18 mouse cellular contexts compared by ENCODE assay signal in genomic region chr6:123292751-123293400, GRCm38 (mm10). TPM values are rescaled to one million over a fixed set of nuclear protein-coding genes. Genes with fewer than 3 reads are reported as not detected.
A peak's percentile ranks its signal among the peaks of the same experiment; 100 is the strongest.
DNase-seq lines count a peak whose midpoint lies in the region; ATAC-seq and TF ChIP-seq lines count a peak whose summit lies in the region.
"Had no signal": no experiment of that assay in that cellular context is flagged by ENCODE, and none has a peak within 500 bp of the region (broad histone marks: within the 10 kb centered on the region; RNA-seq: fewer than 3 reads in every experiment).

No protein-coding gene starts in this region.

- no peak overlapping the region for H3K9ac ChIP-seq in intestine, embryonic 15.5 days
- no peak overlapping the region for H3K9ac ChIP-seq in intestine, postnatal 0 days (ENCODE audit: low read depth, low read length)
- H3K9ac ChIP-seq in intestine, embryonic 16.5 days (ENCODE audit: low read depth, low read length), result no peak overlapping the region
- H3K9ac ChIP-seq: embryonic facial prominence, embryonic 15.5 days; heart, embryonic 15.5 days; hindbrain, embryonic 14.5 days; limb, embryonic 12.5 days had no signal

- peak; percentile 69; the same call in 1 of the 2 replicates for ATAC-seq in intestine, embryonic 15.5 days
- ATAC-seq in intestine, postnatal 0 days, result no peak
- peak; percentile 91 for ATAC-seq in intestine, embryonic 16.5 days
- ATAC-seq in inflammation-experienced regulatory T-cells, adult 6 months, result no peak
- ATAC-seq: forebrain, embryonic 16.5 days had no signal

- 98% methylated on average over 1 of the region's 1 CpGs for WGBS in intestine, embryonic 15.5 days
- WGBS in intestine, postnatal 0 days, result 98% methylated on average over 1 of the region's 1 CpGs
- 98% methylated on average over 1 of the region's 1 CpGs for WGBS in intestine, embryonic 16.5 days

- no peaks in the 10 kb centered on the region for H3K36me3 ChIP-seq in intestine, embryonic 15.5 days
- no peaks in the 10 kb centered on the region for H3K36me3 ChIP-seq in intestine, postnatal 0 days (ENCODE audit: control insufficient read depth, insufficient read depth)
- H3K36me3 ChIP-seq in intestine, embryonic 16.5 days (ENCODE audit: control insufficient read depth, insufficient read depth, low read length), result no peaks in the 10 kb centered on the region
- H3K36me3 ChIP-seq: embryonic facial prominence, embryonic 15.5 days; heart, embryonic 15.5 days; limb, embryonic 12.5 days had no signal

- H3K4me2 ChIP-seq in intestine, embryonic 15.5 days (replicated peaks), result no peak overlapping the region
- H3K4me2 ChIP-seq in intestine, postnatal 0 days (replicated peaks; ENCODE audit: low read depth), result no peak overlapping the region
- no peak overlapping the region for H3K4me2 ChIP-seq in intestine, embryonic 16.5 days (ENCODE audit: low read depth, low read length)
- H3K4me2 ChIP-seq: embryonic facial prominence, embryonic 15.5 days; heart, embryonic 15.5 days; hindbrain, embryonic 14.5 days; limb, embryonic 12.5 days had no signal

- no peak overlapping the region for H3K4me3 ChIP-seq in intestine, embryonic 15.5 days (replicated peaks)
- H3K4me3 ChIP-seq in intestine, postnatal 0 days (ENCODE audit: low read depth, low read length), result no peak overlapping the region
- H3K4me3 ChIP-seq in intestine, embryonic 16.5 days (ENCODE audit: low read length), result no peak overlapping the region
- H3K4me3 ChIP-seq: embryonic facial prominence, embryonic 15.5 days; heart, embryonic 15.5 days; limb, embryonic 12.5 days had no signal

- DNase-seq in MEL-GATA-1-ER (ENCODE audit: extremely low read depth, low read depth), result peak; percentile 81
- DNase-seq in skeletal muscle tissue, adult 2 months (ENCODE audit: low read depth, low spot score), result peak; percentile 6
- DNase-seq in kidney, adult 18-20 months, result no peak
- DNase-seq in testis, postnatal 14 days (ENCODE audit: low spot score), result no peak
- DNase-seq: B cell, adult 2 months; cerebellum, postnatal 36 days; gastrocnemius, postnatal 14 days; thymus, postnatal 36 days had no signal

- no peaks in the 10 kb centered on the region for H3K27me3 ChIP-seq in intestine, embryonic 15.5 days (replicated peaks)
- H3K27me3 ChIP-seq in intestine, postnatal 0 days (replicated peaks; ENCODE audit: control insufficient read depth, insufficient read depth, low read length), result no peaks in the 10 kb centered on the region
- H3K27me3 ChIP-seq in intestine, embryonic 16.5 days (replicated peaks; ENCODE audit: control insufficient read depth, insufficient read depth, low read length), result no peaks in the 10 kb centered on the region
- H3K27me3 ChIP-seq: embryonic facial prominence, embryonic 15.5 days; heart, embryonic 15.5 days; limb, embryonic 12.5 days had no signal

- H3K27ac ChIP-seq in intestine, embryonic 15.5 days, result no peak overlapping the region
- H3K27ac ChIP-seq in intestine, postnatal 0 days (ENCODE audit: low read depth, low read length), result no peak overlapping the region
- H3K27ac ChIP-seq in intestine, embryonic 16.5 days (ENCODE audit: low read length), result no peak overlapping the region
- H3K27ac ChIP-seq: embryonic facial prominence, embryonic 15.5 days; heart, embryonic 15.5 days; hindbrain, embryonic 14.5 days; kidney, postnatal 0 days; limb, embryonic 12.5 days had no signal

- H3K9me3 ChIP-seq in intestine, embryonic 15.5 days, result no peaks in the 10 kb centered on the region
- no peaks in the 10 kb centered on the region for H3K9me3 ChIP-seq in intestine, postnatal 0 days (ENCODE audit: control insufficient read depth)
- H3K9me3 ChIP-seq in intestine, embryonic 16.5 days (ENCODE audit: control insufficient read depth, low read length), result no peaks in the 10 kb centered on the region
- H3K9me3 ChIP-seq: embryonic facial prominence, embryonic 15.5 days; heart, embryonic 15.5 days; limb, embryonic 12.5 days had no signal

- no peak for TF ChIP-seq CTCF in intestine, postnatal 0 days (IDR thresholded peaks at IDR 0.05; ENCODE audit: low read depth)

- no peaks in the 10 kb centered on the region for H3K4me1 ChIP-seq in intestine, embryonic 15.5 days (replicated peaks)
- no peaks in the 10 kb centered on the region for H3K4me1 ChIP-seq in intestine, postnatal 0 days (replicated peaks; ENCODE audit: control insufficient read depth, insufficient read depth, low read length)
- no peaks in the 10 kb centered on the region for H3K4me1 ChIP-seq in intestine, embryonic 16.5 days (ENCODE audit: control insufficient read depth, insufficient read depth, low read length)
- H3K4me1 ChIP-seq: embryonic facial prominence, embryonic 15.5 days; heart, embryonic 15.5 days; limb, embryonic 12.5 days had no signal

RNA-seq across cellular contexts. Expression of gene Clec4e, which starts 3.2 kb away (rescaled TPM):
- polyA plus RNA-seq in intestine, embryonic 15.5 days (2015; fragmentation: Nextera tagmentation; extraction: Ambion mirVana), result not detected in 2 replicates
- polyA plus RNA-seq in intestine, postnatal 0 days (2015; fragmentation: Nextera tagmentation; extraction: Ambion mirVana), result not detected in 2 replicates
- polyA plus RNA-seq in intestine, embryonic 16.5 days (2015; fragmentation: Nextera tagmentation; extraction: Ambion mirVana), result 0.13 TPM in 1 of 2 replicates, not detected in the other
- not detected for polyA plus RNA-seq in inflammation-experienced regulatory T-cells, adult 6 months (2017; shearing (Covaris generic))
- polyA plus RNA-seq: embryonic facial prominence, embryonic 15.5 days; forebrain, embryonic 16.5 days; hindbrain, embryonic 14.5 days; limb, embryonic 12.5 days had no signal

RNA-seq across cellular contexts. Expression of gene Vmn2r19, which starts 15.3 kb away (rescaled TPM):
- polyA plus RNA-seq in intestine, embryonic 15.5 days (2015; fragmentation: Nextera tagmentation; extraction: Ambion mirVana), result not detected in 2 replicates
- not detected in 2 replicates for polyA plus RNA-seq in intestine, postnatal 0 days (2015; fragmentation: Nextera tagmentation; extraction: Ambion mirVana)
- not detected in 2 replicates for polyA plus RNA-seq in intestine, embryonic 16.5 days (2015; fragmentation: Nextera tagmentation; extraction: Ambion mirVana)
- not detected for polyA plus RNA-seq in inflammation-experienced regulatory T-cells, adult 6 months (2017; shearing (Covaris generic))
- polyA plus RNA-seq: embryonic facial prominence, embryonic 15.5 days; forebrain, embryonic 16.5 days; heart, embryonic 15.5 days; hindbrain, embryonic 14.5 days; kidney, postnatal 0 days; limb, embryonic 12.5 days had no signal

RNA-seq across cellular contexts. Expression of gene Clec4d, which starts 31.0 kb away (rescaled TPM):
- 0.18 TPM in 1 of 2 replicates, not detected in the other for polyA plus RNA-seq in intestine, embryonic 15.5 days (2015; fragmentation: Nextera tagmentation; extraction: Ambion mirVana)
- 0.14 and 0.31 TPM in 2 replicates for polyA plus RNA-seq in intestine, postnatal 0 days (2015; fragmentation: Nextera tagmentation; extraction: Ambion mirVana)
- 0.17 and 0.20 TPM in 2 replicates for polyA plus RNA-seq in intestine, embryonic 16.5 days (2015; fragmentation: Nextera tagmentation; extraction: Ambion mirVana)
- not detected for polyA plus RNA-seq in inflammation-experienced regulatory T-cells, adult 6 months (2017; shearing (Covaris generic))
- polyA plus RNA-seq: forebrain, embryonic 16.5 days; limb, embryonic 12.5 days had no signal

Comparison
In these comparisons a context has a peak if more than half of its experiments do, and no peak if none do; other contexts are left out.
1. ATAC-seq: peak in intestine, embryonic 15.5 days (single experiment) and intestine, embryonic 16.5 days (single experiment); none in intestine, postnatal 0 days (single experiment) and inflammation-experienced regulatory T-cells, adult 6 months (single experiment).
2. DNase-seq: peak in MEL-GATA-1-ER (single experiment) and skeletal muscle tissue, adult 2 months (single experiment); none in kidney, adult 18-20 months (single experiment) and testis, postnatal 14 days (single experiment).